Mouse (Mus musculus) forebrain, embryonic 15.5 days (tissue): ENCODE measurements around the gene Haus6. TPM values are rescaled to one million over a fixed set of nuclear protein-coding genes. Genes with fewer than 3 reads are reported as not detected.
"Not testable (repeated sequence)": the region's sequence is repeated elsewhere in the genome, so short reads cannot be mapped to it uniquely, and the experiment has no call there.

Experiments used
- ATAC-seq: fragments of 200-750 bp; cut with Nextera tagmentation; replicated peaks from 2 replicates; pipeline ENCODE4 v1.8.0; 2017; ENCODE audit warnings: mild to moderate bottlenecking, moderate TSS enrichment, moderate library complexity
- H3K27ac ChIP-seq: fragments of 300-500 bp; sonication (generic); replicated peaks from 2 replicates; pipeline ENCODE4 v1.5.1; 2015; ENCODE audit warnings: mild to moderate bottlenecking, inconsistent platforms
- H3K27me3 ChIP-seq: fragments of 300-500 bp; sonication (generic); 2 replicates; pipeline ENCODE4 v1.6.1; 2015; ENCODE audit warnings: inconsistent platforms
- H3K36me3 ChIP-seq: fragments of 300-500 bp; sonication (generic); 2 replicates; pipeline ENCODE4 v1.6.1; 2015; ENCODE audit warnings: mild to moderate bottlenecking, inconsistent platforms
- H3K4me1 ChIP-seq: fragments of 300-500 bp; sonication (generic); 2 replicates; pipeline ENCODE4 v1.6.1; 2015; ENCODE audit warnings: inconsistent platforms
- H3K4me2 ChIP-seq: fragments of 300-500 bp; sonication (generic); replicated peaks from 2 replicates; pipeline ENCODE4 v1.6.1; 2015; ENCODE audit warnings: mild to moderate bottlenecking, inconsistent platforms
- H3K4me3 ChIP-seq: fragments of 300-500 bp; sonication (generic); 2 replicates; pipeline ENCODE4 v1.5.1; 2015; ENCODE audit warnings: mild to moderate bottlenecking, inconsistent platforms
- H3K9ac ChIP-seq: fragments of 300-500 bp; sonication (generic); replicated peaks from 2 replicates; pipeline ENCODE4 v1.6.1; 2015; ENCODE audit warnings: mild to moderate bottlenecking, inconsistent platforms
- H3K9me3 ChIP-seq: fragments of 300-500 bp; sonication (generic); 2 replicates; pipeline ENCODE4 v1.6.1; 2016; ENCODE audit warnings: inconsistent platforms
- WGBS: fragments of 180-500 bp; shearing (Covaris S2); methylation state at CpG from one replicate; pipeline ENCODE4 v1.1.7; 2015; ENCODE audit warnings: mixed read lengths; 5-methylcytosine and 5-hydroxymethylcytosine counted together
- polyA plus RNA-seq: library from polyadenylated mRNA; unstranded; fragments of >200 nt; fragmentation: Nextera tagmentation; extraction: Ambion mirVana; gene quantifications from 2 replicates; pipeline ENCODE4 v1.2.1, GENCODE M21; 2015

Haus6 gene
- 12.1 and 12.3 TPM in 2 replicates for polyA plus RNA-seq

DNA sequence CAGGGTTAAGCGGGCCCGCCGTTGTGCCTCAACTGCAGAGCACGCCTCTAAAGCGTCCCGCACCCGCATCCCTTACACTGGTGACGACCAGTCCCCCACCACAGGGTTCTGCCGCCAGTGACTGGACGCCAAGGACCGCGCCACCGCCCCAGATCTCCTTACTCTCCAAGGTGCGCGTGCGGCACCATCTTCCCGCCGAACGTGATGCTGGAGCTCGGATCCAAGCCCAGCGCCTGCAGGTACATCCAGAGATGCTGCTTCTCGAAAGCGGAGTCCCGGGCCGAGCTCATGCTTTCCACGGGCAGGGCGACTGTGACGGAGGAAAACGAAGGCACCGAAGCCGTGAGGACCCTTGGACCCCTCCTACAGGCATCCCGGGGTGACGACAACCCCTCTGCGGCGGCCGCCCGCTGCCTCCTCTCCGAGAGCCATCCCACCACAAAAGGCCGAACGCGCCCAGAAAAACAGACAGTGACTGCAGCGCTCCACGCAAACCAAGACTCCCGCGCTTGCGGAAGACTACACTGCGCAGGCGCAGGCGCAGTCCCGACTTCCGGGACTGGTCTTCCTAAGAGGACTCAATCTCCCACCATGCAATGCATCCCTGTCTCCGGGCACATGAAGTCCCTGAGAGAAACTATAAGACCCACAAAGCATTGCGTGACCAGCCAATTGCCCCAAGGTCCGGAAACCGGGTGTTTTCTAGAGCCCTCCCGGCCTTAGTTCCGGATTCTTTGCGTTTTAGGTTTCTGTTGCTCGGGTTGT, at the start of gene Haus6:
Gene Haus6 (minus strand): TSS at position 532 of the 765 bp plus-strand sequence.
- peak within 1 kb of the TSS; percentile 73 for H3K9ac ChIP-seq
- under 1% methylated on average over 59 of the region's 59 CpGs for whole genome bisulfite sequencing
- peak; percentile 100 for ATAC-seq

DNA sequence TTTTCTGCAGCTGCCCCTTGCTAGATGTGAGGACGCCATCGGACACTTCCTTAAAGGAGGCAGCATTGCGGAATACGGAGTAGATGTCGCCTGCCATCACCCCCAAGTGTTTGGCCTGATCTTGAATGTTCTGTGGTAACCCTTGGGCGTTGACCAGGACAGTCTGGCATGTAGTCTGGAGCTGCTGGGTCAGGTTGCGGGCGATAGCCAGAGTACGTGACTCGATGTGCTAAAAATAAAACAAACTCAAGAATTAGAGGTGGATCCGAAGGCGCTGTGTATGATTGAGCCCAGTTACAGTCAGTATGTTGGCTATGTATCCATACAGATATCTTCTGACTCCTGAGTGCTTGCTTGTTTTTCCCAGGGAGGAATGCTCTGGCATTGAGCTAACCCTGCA, 45.3 kb upstream of the Haus6 start:
- Histone ChIP-seq H3K36me3 (peaks cover 26% of the 10 kb centered on the region), H3K4me3 (no peak overlapping the region), H3K27me3 (no peaks in the 10 kb centered on the region), H3K27ac (no peak overlapping the region), H3K9ac (no peak overlapping the region), H3K4me2 (no peak overlapping the region), H3K4me1 (no peaks in the 10 kb centered on the region), H3K9me3 (no peaks in the 10 kb centered on the region)
- no peak for ATAC-seq
- WGBS = 97% methylated on average over 12 of the region's 12 CpGs

More for the DNA sequence above, at the start of gene Haus6:
- H3K27ac ChIP-seq = peak within 1 kb of the TSS; percentile 74
- H3K9me3 ChIP-seq = no peaks in the 10 kb centered on the region
- H3K27me3 ChIP-seq = no peaks in the 10 kb centered on the region
- H3K4me3 ChIP-seq = peak within 1 kb of the TSS; percentile 75
- H3K4me1 ChIP-seq = peaks cover 20% of the 10 kb centered on the region
- H3K4me2 ChIP-seq = peak within 1 kb of the TSS; percentile 97
- 0 out of 2 replicates have a peak, but pooled peaks cover 3% of the 10 kb centered on the region for H3K36me3 ChIP-seq

DNA sequence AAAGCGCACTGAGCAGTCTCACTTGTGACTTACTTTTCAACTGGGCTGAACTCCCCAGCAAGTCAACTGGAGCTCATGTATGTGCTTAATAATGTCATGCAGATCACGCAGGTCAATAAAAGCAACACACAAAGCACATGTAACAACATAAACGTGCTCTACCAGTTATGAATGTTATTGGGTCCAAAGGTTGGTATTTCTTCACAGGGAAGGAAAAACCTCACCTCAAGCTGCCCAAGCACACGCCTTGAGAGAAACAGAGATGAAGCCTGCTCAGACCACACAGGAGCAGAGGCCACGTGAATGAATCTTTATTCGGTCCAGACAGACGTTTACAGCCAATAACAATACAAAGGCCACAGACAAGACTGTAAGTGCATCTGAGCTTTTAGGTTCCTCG, 44.6 kb upstream of the Haus6 start:
- H3K4me1 ChIP-seq, H3K4me3 ChIP-seq, H3K4me2 ChIP-seq, ATAC-seq, H3K9ac ChIP-seq, H3K9me3 ChIP-seq, H3K27me3 ChIP-seq, H3K27ac ChIP-seq: not testable (repeated sequence)
- H3K36me3 ChIP-seq = peaks cover 22% of the 10 kb centered on the region
- 94% methylated on average over 8 of the region's 8 CpGs for WGBS

DNA sequence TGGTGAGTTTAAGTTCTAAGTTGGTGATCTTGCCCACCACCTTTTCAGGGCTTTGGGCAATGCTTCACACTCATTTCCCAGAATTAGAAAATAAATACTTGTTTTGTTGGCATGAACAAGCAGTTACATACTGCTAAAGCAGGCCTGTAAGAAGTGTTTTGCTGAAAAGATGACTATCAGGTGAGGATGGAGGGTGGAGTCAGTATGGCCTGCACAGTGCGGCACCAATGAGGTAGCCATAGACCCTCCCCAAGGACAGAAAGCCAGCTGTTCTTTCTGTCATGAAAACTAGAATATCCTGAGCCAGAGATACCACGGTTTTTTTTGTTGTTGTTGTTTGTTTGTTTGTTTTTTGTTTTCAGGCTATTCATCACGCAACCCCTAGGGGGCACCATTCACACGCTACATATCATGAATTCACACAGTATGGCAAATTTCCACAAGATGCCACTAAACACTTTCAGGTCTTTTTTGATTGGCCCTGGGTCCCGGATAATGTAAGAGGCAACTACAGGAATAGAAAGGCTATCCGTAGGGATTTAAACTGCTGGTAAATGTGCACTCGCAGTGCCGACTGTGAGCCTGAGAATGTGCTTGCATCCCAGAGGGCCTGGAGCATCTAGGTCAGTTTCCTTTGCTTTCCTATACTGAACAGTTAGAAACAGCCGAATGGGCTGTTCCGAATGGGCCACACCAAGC, 40.0 kb upstream of the Haus6 start:
- Histone ChIP-seq H3K9me3 (no peaks in the 10 kb centered on the region), H3K4me1 (no peaks in the 10 kb centered on the region), H3K27me3 (no peaks in the 10 kb centered on the region), H3K36me3 (no peaks in the 10 kb centered on the region), H3K4me2 (no peak overlapping the region), H3K9ac (no peak overlapping the region), H3K4me3 (no peak overlapping the region), H3K27ac (no peak overlapping the region)
- WGBS = 70% methylated on average over 10 of the region's 10 CpGs
- ATAC-seq = no peak

DNA sequence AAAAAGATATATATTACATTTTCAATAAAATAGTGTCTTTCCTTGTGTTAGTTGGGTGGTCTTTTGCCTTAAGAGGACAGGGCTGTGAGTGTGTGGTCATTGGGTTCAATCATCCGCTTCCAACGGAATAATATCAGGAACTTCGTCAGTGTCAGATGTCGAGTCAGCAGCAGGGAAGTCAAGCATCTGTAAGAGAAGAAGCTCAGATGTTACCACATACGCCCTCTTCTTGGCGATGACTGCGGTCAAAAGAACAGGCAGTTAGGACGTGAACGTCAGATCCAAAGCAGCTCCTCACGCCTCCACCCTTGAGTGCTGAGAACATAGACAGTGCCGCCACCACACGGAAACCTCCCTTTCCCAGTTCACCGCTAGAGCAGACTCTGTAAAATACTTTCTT, 36.5 kb upstream of the Haus6 start:
- not testable (repeated sequence) for H3K9ac ChIP-seq, H3K36me3 ChIP-seq, H3K4me3 ChIP-seq, H3K4me1 ChIP-seq, H3K27me3 ChIP-seq, H3K4me2 ChIP-seq, ATAC-seq, H3K9me3 ChIP-seq, H3K27ac ChIP-seq
- WGBS = 93% methylated on average over 10 of the region's 13 CpGs

DNA sequence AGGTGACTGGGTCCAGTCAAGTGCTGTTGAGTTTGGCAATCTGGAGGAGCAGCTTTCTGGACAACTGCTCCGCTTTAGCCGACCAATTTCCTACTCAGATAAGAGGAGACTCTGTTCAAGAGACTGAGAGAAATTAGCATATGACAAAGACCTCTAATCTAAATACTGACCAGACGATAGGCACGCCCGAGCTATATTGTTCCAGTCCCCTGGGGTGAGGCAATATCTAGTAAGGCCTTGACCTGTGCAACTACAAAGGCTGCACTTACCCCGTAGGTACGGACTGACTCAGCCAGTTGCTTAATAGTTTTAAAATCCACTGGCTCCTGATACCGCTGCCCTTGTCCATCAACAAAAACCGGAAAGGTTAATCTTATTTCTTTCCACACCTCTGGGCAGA, 25.7 kb upstream of the Haus6 start:
- not testable (repeated sequence) for H3K4me2 ChIP-seq, H3K27me3 ChIP-seq, H3K27ac ChIP-seq, H3K4me3 ChIP-seq, H3K9ac ChIP-seq, H3K4me1 ChIP-seq, H3K36me3 ChIP-seq, H3K9me3 ChIP-seq, ATAC-seq
- WGBS = 92% methylated on average over 9 of the region's 9 CpGs

DNA sequence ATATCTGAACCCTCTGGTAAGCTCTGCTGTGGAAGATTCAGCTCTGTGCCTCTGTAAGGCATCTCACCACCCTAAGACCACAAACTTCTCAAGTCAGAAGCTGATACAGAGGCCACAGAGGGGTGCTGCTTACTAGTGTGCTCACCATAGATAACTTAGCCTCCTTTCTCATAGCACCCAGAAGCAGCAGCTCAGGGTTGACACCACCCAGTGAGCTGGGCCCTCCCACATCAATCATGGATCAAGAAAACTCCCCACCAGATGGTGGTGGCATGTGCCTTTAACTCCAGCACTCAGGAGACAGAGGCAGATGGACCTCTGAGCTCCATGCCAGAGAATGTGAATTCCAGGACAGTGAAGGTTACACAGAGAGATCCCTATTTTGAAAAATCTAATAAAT, 23.0 kb upstream of the Haus6 start:
- H3K9ac ChIP-seq, H3K9me3 ChIP-seq, H3K36me3 ChIP-seq, H3K27ac ChIP-seq, H3K4me2 ChIP-seq, H3K27me3 ChIP-seq, ATAC-seq, H3K4me3 ChIP-seq, H3K4me1 ChIP-seq: not testable (repeated sequence)

DNA sequence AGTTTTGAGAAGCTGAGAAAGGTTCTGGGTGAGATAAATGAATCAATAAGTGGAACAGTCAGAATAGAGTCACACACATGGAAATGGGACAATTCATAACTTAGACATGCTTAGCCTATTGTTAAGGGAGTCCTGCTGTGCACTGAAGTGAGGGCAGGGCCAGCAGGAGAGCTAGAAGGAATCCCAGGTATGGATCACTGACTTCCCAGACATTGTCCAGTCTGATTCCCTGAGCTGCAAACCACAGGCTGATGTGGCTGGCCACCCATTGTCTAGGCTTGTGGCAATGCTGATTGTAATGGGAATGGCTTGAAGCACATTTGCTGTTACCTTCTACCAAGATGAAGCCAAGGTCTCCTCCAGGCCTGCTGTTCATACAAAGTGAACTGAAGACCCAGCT, 22.5 kb upstream of the Haus6 start:
- H3K9ac ChIP-seq, H3K27me3 ChIP-seq, H3K27ac ChIP-seq, H3K36me3 ChIP-seq, H3K9me3 ChIP-seq, H3K4me1 ChIP-seq, H3K4me2 ChIP-seq, ATAC-seq, H3K4me3 ChIP-seq: not testable (repeated sequence)

DNA sequence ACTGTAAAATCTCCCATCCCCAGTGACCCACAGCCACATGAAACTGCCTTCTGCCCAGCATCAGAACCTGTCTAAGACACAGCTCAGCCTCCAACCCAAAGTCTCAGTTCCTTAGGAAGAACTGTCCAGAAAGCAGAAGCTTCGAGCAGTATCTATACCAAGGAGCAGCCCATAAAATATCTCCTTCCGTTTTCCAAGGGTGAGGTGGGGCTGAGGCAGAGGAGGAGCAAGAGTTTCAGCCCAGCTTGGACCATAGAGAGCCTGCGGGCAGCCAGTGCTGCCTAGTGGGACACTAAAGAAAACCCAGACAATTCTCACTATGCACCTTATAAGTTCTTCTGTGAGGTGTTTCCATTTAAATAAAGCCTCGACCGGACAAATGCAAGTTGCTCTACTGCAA, 20.7 kb upstream of the Haus6 start:
- not testable (repeated sequence) for H3K4me2 ChIP-seq, H3K36me3 ChIP-seq, H3K4me1 ChIP-seq, H3K9me3 ChIP-seq, H3K27me3 ChIP-seq, H3K9ac ChIP-seq, ATAC-seq, H3K27ac ChIP-seq, H3K4me3 ChIP-seq
- 62% methylated on average over 5 of the region's 5 CpGs for WGBS

DNA sequence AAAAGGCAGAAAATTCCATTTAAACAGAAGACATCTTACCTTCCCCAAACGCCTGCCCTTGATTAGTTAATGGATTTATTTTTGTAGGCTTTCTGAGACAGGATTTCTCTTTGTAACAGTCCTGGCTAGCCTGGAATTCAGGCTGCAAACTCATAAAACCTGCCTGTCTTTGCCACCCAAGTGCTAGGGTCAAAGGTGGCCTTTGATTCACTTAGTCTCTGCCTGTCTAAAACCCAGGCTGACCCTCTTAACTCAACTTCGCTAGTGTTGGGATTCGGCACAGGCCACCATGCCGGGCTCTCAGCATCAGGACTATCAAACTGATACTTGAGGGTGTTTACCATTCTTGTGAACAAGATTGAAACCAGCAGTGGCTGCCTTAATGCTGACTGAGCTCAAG, 20.0 kb upstream of the Haus6 start:
- ATAC-seq = no peak
- Histone ChIP-seq H3K27me3 (no peaks in the 10 kb centered on the region), H3K4me1 (no peaks in the 10 kb centered on the region), H3K36me3 (no peaks in the 10 kb centered on the region), H3K27ac (no peak overlapping the region), H3K4me3 (no peak overlapping the region), H3K9ac (no peak overlapping the region), H3K9me3 (no peaks in the 10 kb centered on the region), H3K4me2 (no peak overlapping the region)
- WGBS = 77% methylated on average over 4 of the region's 4 CpGs

DNA sequence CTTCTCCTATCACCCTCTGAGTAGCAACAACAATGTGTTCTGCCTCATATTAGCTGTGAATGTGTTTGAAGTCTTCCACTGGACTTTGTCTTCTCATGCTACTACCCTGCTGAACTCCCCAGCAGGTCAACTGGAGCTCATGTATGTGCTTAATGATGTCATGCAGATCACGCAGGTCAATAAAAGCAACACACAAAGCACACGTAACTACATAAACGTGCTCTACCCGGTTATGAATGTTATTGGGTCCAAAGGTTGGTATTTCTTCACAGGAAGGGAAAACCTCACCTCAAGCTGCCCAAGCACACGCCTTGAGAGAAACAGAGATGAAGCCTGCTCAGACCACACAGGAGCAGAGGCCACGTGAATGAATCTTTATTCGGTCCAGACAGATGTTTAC, 14.6 kb upstream of the Haus6 start:
- not testable (repeated sequence) for H3K4me2 ChIP-seq, H3K27ac ChIP-seq, H3K36me3 ChIP-seq, H3K4me1 ChIP-seq, H3K9me3 ChIP-seq, H3K9ac ChIP-seq, ATAC-seq, H3K4me3 ChIP-seq, H3K27me3 ChIP-seq
- 90% methylated on average over 7 of the region's 7 CpGs for WGBS

DNA sequence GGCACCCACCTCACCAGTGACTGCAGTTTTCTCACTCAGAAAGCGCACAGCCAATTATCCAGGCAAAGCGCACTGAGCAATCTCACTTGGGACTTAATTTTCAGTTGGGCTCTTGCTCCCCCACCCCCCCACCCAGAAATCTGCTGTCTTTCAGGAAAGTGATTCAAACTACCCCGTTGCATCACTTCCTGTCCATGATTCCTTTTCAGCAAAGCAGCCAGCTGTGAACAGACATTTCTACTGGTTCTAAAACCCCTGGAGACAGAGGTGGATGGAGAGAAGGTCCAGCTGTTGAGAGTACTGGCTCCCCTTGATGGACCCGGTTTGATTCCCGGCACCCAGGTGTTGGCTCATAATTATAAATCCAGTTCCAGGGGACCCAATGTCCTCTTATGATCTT, 13.6 kb upstream of the Haus6 start:
- H3K9me3 ChIP-seq = no peaks in the 10 kb centered on the region
- WGBS = 84% methylated on average over 5 of the region's 5 CpGs
- no peak for ATAC-seq
- H3K9ac ChIP-seq = no peak overlapping the region
- H3K27ac ChIP-seq = no peak overlapping the region
- no peak overlapping the region for H3K4me3 ChIP-seq
- H3K4me1 ChIP-seq = no peaks in the 10 kb centered on the region
- H3K4me2 ChIP-seq = no peak overlapping the region
- no peaks in the 10 kb centered on the region for H3K36me3 ChIP-seq
- H3K27me3 ChIP-seq = no peaks in the 10 kb centered on the region

DNA sequence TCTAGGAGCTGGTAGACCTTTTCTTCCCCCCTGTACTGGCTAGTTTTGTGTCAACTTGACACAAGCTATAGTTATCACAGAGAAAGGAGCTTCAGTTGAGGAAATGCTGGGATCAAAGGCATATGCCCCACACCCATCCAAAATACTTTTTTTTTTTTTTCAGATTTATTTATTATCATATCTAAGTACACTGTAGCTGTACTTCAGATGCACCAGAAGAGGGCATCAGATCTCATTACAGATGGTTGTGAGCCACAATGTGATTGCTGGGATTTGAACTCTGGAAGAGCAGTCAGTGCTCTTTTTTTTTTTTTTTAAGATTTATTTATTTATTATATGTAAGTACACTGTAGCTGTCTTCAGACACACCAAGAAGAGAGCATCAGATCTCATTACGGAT, 10.7 kb upstream of the Haus6 start:
- H3K4me2 ChIP-seq, H3K4me1 ChIP-seq, H3K27ac ChIP-seq, H3K4me3 ChIP-seq, H3K36me3 ChIP-seq, H3K9me3 ChIP-seq, ATAC-seq, H3K9ac ChIP-seq, H3K27me3 ChIP-seq: not testable (repeated sequence)
- 95% methylated on average over 1 of the region's 1 CpGs for WGBS
